Mouse (Mus musculus): Measurements from ENCODE around the gene Lmo4. TPM values are rescaled to one million over a fixed set of nuclear protein-coding genes. Genes with fewer than 3 reads are reported as not detected.

Lmo4 gene
- total and polyA plus RNA-seq, 3 experiments = 46.3 to 64.0 (median 57.6) TPM

DNA sequence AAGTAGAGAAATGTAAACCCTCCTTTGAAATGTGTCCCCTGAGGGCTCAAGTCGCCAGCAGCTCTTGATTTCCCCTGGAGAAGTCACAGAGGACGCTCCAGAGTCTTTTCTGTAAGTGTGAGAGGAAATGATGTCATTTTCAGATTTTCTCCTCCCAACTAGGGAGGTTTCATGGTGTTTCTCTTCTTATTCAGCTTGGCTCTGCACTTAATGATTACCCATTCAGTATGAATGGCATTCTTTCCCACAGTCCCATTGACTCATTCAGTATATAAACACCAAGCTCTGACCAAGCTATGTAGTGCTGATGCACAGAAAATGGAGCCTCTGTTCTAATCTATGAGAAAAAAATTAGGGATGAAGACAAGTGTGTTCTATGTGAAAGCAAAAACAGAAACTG is 51.6 kb downstream of the Lmo4 start:
- H3K4me2 ChIP-seq (ENCODE audit: insufficient read depth, low read depth, poor library complexity, severe bottlenecking) = no peak overlapping the region
- H3K9me3 ChIP-seq (replicated peaks; ENCODE audit: low read length) = no peaks in the 10 kb centered on the region
- H3K27ac ChIP-seq (ENCODE audit: insufficient read depth, low read depth) = no peak overlapping the region
- in situ Hi-C loops (cut with MboI; ENCODE audit: low pct_ligation_motif_present, low pct_unique_long_range_greater_than_20kb, low sequenced_read_pairs) = no loop called here
- no peaks in the 10 kb centered on the region for H3K27me3 ChIP-seq (replicated peaks)
- peak; percentile 22 for DNase-seq (ENCODE audit: extremely low read depth)
- no peak overlapping the region for H3K9ac ChIP-seq (ENCODE audit: insufficient read depth, low read depth)
- TF ChIP-seq ETS1 (conservative IDR thresholded peaks at IDR 0.05; ENCODE audit: low read depth, low read length) (0 out of 2 replicates have a peak, but pooled peaks have one; percentile 11), NRF1 (IDR thresholded peaks at IDR 0.05; ENCODE audit: low read depth, low read length) (no peak), MAX (IDR thresholded peaks at IDR 0.05; ENCODE audit: low read length) (no peak), POLR2A (IDR thresholded peaks at IDR 0.05; ENCODE audit: low read depth, low read length) (no peak), CTCF (conservative IDR thresholded peaks at IDR 0.05 in 1 of 2, IDR thresholded peaks at IDR 0.05 in 1 of 2; ENCODE audit: low read depth in 2 of 2, low read length in 2 of 2) (no peak), MYC (IDR thresholded peaks at IDR 0.05; ENCODE audit: low read depth, low read length) (no peak), JUN (IDR thresholded peaks at IDR 0.05; ENCODE audit: insufficient read depth, low read depth, low read length) (peak; percentile 53), ZC3H11A (IDR thresholded peaks at IDR 0.05; ENCODE audit: low read depth, low read length) (no peak), IRF4 (IDR thresholded peaks at IDR 0.05; ENCODE audit: low read depth, low read length) (no peak), MXI1 (IDR thresholded peaks at IDR 0.05; ENCODE audit: low read depth, low read length) (no peak), USF1 (IDR thresholded peaks at IDR 0.05; ENCODE audit: low read depth, low read length) (no peak), GABPA (IDR thresholded peaks at IDR 0.05; ENCODE audit: insufficient replicate concordance, low read depth, low read length) (no peak), ZKSCAN1 (IDR thresholded peaks at IDR 0.05; ENCODE audit: borderline replicate concordance, low read depth, low read length) (no peak), MAZ (IDR thresholded peaks at IDR 0.05; ENCODE audit: low read depth, low read length) (no peak), HCFC1 (IDR thresholded peaks at IDR 0.05; ENCODE audit: low read depth, low read length) (no peak), JUND (conservative IDR thresholded peaks at IDR 0.05; ENCODE audit: low read depth, low read length) (peak; percentile 40), EP300 (IDR thresholded peaks at IDR 0.05; ENCODE audit: low read length) (no peak), ZMIZ1 (IDR thresholded peaks at IDR 0.05; ENCODE audit: low read depth, low read length) (no peak), CHD2 (IDR thresholded peaks at IDR 0.05; ENCODE audit: low read length) (no peak), E2F4 (IDR thresholded peaks at IDR 0.05; ENCODE audit: insufficient replicate concordance, low read depth, low read length) (no peak), SMC3 (IDR thresholded peaks at IDR 0.05; ENCODE audit: low read depth, low read length) (no peak), RAD21 (IDR thresholded peaks at IDR 0.05; ENCODE audit: low read depth, low read length) (no peak), USF2 (conservative IDR thresholded peaks at IDR 0.05; ENCODE audit: low read depth, low read length) (no peak), BHLHE40 (IDR thresholded peaks at IDR 0.05; ENCODE audit: low read depth, low read length) (peak; percentile 35; the same call in 1 of the 2 replicates), MAFK (IDR thresholded peaks at IDR 0.05; ENCODE audit: insufficient replicate concordance, low read length) (no peak)
- no peak overlapping the region for H3K4me3 ChIP-seq (replicated peaks in 1 of 3; ENCODE audit: low read depth in 2 of 3, low read length in 2 of 3, poor library complexity in 1 of 3)
- no peaks in the 10 kb centered on the region for H3K79me2 ChIP-seq (replicated peaks; ENCODE audit: control insufficient read depth, extremely low read depth, insufficient read depth, poor library complexity, severe bottlenecking)
- H3K4me1 ChIP-seq (ENCODE audit: control insufficient read depth in 1 of 2, insufficient read depth in 2 of 2) = peaks cover 19 to 33% of the 10 kb centered on the region in 2 experiments
- dilution Hi-C loops (cut with MboI; ENCODE audit: extremely low pct_ligation_motif_present, extremely low pct_unique_long_range_greater_than_20kb, low sequenced_read_pairs) = no loop called here
- no peaks in the 10 kb centered on the region for H3K36me3 ChIP-seq (replicated peaks in 1 of 2; ENCODE audit: control insufficient read depth in 1 of 2, insufficient read depth in 1 of 2, low read length in 1 of 2)

Data from CH12.LX (cell line).